Comparison of ENCODE assay signal across 8 mouse cellular contexts in genomic region chr11:113611664-113612611, GRCm38 (mm10). TPM values are rescaled to one million over a fixed set of nuclear protein-coding genes. Genes with fewer than 3 reads are reported as not detected.
DNase-seq lines count a peak whose midpoint lies in the region; ATAC-seq and TF ChIP-seq lines count a peak whose summit lies in the region.

No protein-coding gene starts in this region.

- peaks cover 23% of the 10 kb centered on the region for H3K27me3 ChIP-seq in E14TG2a.4 (ENCODE audit: insufficient read depth, low read length)

- peak overlapping the region; percentile 52 for H3K4me3 ChIP-seq in E14TG2a.4 (replicated peaks; ENCODE audit: low read length)
- no peak overlapping the region for H3K4me3 ChIP-seq in embryonic fibroblast, embryonic 13.5 days (ENCODE audit: insufficient read depth, low read length)

- H3K27ac ChIP-seq in embryonic fibroblast, embryonic 13.5 days (ENCODE audit: insufficient read depth, low read length): peak overlapping the region; percentile 62

- no peaks in the 10 kb centered on the region for H3K36me3 ChIP-seq in E14TG2a.4 (ENCODE audit: insufficient read depth, low read length)

- peak; percentile 58 to 66 for ATAC-seq in hematopoietic stem cell, adult 5-6 weeks (replicated peaks in 1 of 2; ENCODE audit: insufficient read depth in 1 of 2, low FRiP score in 2 of 2, low TSS enrichment in 1 of 2, low read depth in 1 of 2, poor library complexity in 2 of 2, severe bottlenecking in 2 of 2)

- H3K9me3 ChIP-seq in E14TG2a.4 (ENCODE audit: low read length): peaks cover 11% of the 10 kb centered on the region

- peak; percentile 78 to 88 for DNase-seq in adrenal gland, adult (ENCODE audit: inconsistent age in 2 of 2, low spot score in 1 of 2)
- DNase-seq in layer of hippocampus, postnatal 14 days (ENCODE audit: low spot score in 2 of 2): peak; percentile 55 to 58
- DNase-seq in lung, postnatal 14 days: peak; percentile 62
- DNase-seq in right cerebral cortex, adult 2 months (ENCODE audit: low spot score in 2 of 2): peak; percentile 50 to 64
- no peak for DNase-seq in adipocyte (ENCODE audit: low spot score)

- peaks cover 23% of the 10 kb centered on the region for H3K4me1 ChIP-seq in E14TG2a.4 (replicated peaks; ENCODE audit: low read depth, low read length)
- no peaks in the 10 kb centered on the region for H3K4me1 ChIP-seq in embryonic fibroblast, embryonic 13.5 days (ENCODE audit: control insufficient read depth, insufficient read depth, low read length)

- TF ChIP-seq CTCF in E14TG2a.4 (conservative IDR thresholded peaks at IDR 0.05; ENCODE audit: low read length): peak; percentile 76
- TF ChIP-seq CTCF in embryonic fibroblast, embryonic 13.5 days (IDR thresholded peaks at IDR 0.05; ENCODE audit: borderline replicate concordance, insufficient read depth, low read length): peak; percentile 54

- TF ChIP-seq POLR2A in embryonic fibroblast, embryonic 13.5 days (IDR thresholded peaks at IDR 0.05; ENCODE audit: low read depth, low read length): no peak

RNA-seq across cellular contexts. Expression of gene Sstr2, which starts 7.2 kb away (rescaled TPM):
- polyA plus RNA-seq in embryonic fibroblast, embryonic 13.5 days (2011; ENCODE audit: insufficient read length, low read depth, missing spikeins): 0.23 and 0.86 TPM in 2 replicates
- 11.8 and 18.3 TPM in 2 replicates for total RNA-seq in hematopoietic stem cell, adult 5-6 weeks (2017)
- total RNA-seq in layer of hippocampus, postnatal 14 days (2021): 10 to 100 TPM; 32.9 to 35.8 TPM

RNA-seq across cellular contexts. Expression of gene Cog1, which starts 37.0 kb away (rescaled TPM):
- polyA plus RNA-seq in embryonic fibroblast, embryonic 13.5 days (2011; ENCODE audit: insufficient read length, low read depth, missing spikeins): 38.1 and 41.1 TPM in 2 replicates
- 14.5 and 16.1 TPM in 2 replicates for total RNA-seq in hematopoietic stem cell, adult 5-6 weeks (2017)
- total RNA-seq in layer of hippocampus, postnatal 14 days (2021): 10 to 100 TPM; 42.5 to 46.2 TPM

RNA-seq across cellular contexts. Expression of gene Slc39a11, which starts 37.9 kb away (rescaled TPM):
- 21.1 and 21.4 TPM in 2 replicates for polyA plus RNA-seq in embryonic fibroblast, embryonic 13.5 days (2011; ENCODE audit: insufficient read length, low read depth, missing spikeins)
- 26.6 and 40.3 TPM in 2 replicates for total RNA-seq in hematopoietic stem cell, adult 5-6 weeks (2017)
- total RNA-seq in layer of hippocampus, postnatal 14 days (2021): 10 to 100 TPM; 22.0 to 27.0 TPM
